Mouse (Mus musculus) left cerebral cortex, postnatal 25 days (tissue): ENCODE measurements around the gene Gsk3a. TPM values are rescaled to one million over a fixed set of nuclear protein-coding genes. Genes with fewer than 3 reads are reported as not detected.
A peak's percentile ranks its signal among the peaks of the same experiment; 100 is the strongest.

Source experiments
- DNase-seq, 2 experiments: peaks; one replicate each; pipeline ENCODE4 v3.0.0; 2022; ENCODE audit warnings: low spot score in 2 of 2, mixed read lengths in 1 of 2
- intact Hi-C: fragments of 180-260 bp; cut with DNase I; formaldehyde crosslinking; loops from one replicate; pipeline ENCODE4 v1.15.1; 2025
- total RNA-seq, 2 experiments: library from RNA; stranded (reverse); gene quantifications; 2 replicates each; pipeline ENCODE4 v1.2.3; 2021

Gene Gsk3a
- total RNA-seq, 2 experiments from 2014 or later: 213 to 224 TPM

DNA sequence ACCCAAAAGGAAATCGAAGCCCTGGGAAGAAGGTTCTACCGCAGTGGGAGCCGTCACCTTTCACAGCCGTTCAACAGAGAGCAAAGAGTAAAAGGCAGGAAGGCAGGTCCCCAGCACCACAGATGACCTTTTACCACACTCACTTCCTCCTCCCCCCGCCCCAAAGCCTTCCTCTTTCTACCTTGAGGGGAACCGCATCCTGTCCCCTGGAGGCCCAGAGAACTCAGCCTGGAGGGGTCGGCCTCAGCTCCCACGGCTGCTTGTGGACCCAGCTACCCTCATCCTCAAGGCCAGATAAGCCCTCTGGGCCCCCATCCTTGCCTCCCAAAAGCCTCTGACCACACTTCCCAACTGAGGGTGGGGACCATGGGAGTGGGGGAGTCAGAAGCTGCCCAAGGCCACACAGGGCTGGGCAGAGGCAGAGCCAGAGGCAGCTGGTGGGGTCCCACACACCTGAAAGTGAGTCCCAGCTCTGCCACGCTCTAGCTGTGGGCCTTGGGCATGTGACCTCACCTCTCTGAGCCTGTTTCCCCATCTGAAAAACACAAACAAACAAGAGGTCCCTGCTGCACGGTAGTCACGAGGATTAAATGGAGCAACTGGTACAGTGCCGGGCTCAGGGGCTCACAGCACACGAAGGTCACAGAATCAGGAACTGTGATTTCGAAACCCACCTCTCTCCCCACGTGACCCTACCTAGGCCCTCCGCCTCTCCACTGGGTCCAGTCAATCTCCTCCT lies 32.1 kb downstream of the Gsk3a start:
- intact Hi-C loops: no loop called here
- no peak for DNase-seq

DNA sequence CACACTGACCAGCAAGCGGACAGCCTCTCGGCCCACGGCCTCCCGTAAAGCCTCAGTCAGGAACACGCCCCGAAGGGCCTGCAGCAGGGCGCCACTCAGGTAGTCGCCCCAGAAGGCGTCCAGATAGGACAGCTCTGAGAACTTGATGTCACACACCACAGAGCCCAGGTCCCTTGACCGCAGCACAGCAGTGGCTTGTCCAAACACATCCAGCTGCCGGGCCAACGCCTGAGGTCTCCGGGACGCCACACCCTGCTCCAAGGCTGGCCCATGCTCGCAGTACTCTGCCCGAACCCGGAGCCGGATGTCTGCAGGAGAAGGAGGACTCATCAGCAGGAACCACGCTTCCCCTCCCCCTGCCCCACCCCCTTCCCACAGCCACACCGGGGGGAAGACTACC lies 34.0 kb downstream of the Gsk3a start:
- intact Hi-C loops: no loop called here

DNA sequence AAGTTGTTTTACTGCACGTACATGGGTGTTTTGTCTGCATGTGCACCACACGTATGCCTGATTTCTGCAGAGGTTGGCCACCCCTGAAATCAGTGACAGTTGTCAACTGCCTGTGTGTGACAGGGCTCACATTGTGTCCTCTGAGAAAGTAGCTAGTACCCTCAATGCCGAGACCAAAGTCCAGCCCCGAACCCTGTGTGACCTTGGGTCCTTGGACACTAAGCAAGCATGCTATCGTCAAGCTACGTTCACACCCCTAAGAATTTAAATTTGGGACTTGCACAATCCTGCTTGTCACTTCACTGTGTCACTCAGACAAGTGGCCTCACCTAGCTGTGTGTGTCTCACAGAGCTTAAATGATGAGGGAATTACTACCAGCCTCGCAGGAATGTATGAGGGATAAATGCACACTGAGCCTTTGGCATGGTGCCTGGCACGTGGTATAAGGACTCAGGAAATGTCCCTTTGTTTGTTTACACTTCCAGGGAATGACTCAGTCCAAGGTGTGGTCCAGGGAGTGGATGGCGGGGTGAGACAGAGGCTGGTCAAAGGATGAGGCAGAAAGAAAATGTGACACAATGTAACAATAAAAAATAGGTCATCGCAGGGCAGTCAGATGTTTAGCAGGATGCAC lies 40.1 kb downstream of the Gsk3a start:
- intact Hi-C loops: no loop called here

More for the DNA sequence above, 34.0 kb downstream of the Gsk3a start:
- no peak for DNase-seq

DNA sequence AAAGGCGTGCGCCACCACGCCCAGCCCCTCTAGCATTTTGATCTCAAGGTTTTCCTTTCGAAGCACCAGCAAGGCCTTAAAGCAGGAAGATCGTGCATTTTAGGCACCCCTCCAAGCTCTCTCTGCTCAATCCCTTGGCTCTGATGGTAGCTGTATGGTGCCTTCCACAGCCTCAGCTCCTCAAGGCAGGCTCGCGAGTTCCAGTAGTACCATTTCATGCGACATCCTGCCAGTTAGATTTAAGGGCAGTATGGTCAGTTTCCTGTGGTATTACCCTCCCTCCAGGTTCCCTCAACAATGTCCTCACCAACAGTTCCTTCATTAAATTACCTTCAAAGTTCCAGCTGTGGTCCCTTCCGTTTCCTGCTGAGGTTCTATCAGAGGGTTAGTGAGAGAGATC lies 41.5 kb downstream of the Gsk3a start:
- intact Hi-C loops: no loop called here
- DNase-seq: no peak

More for the DNA sequence above, 40.1 kb downstream of the Gsk3a start:
- DNase-seq: no peak

DNA sequence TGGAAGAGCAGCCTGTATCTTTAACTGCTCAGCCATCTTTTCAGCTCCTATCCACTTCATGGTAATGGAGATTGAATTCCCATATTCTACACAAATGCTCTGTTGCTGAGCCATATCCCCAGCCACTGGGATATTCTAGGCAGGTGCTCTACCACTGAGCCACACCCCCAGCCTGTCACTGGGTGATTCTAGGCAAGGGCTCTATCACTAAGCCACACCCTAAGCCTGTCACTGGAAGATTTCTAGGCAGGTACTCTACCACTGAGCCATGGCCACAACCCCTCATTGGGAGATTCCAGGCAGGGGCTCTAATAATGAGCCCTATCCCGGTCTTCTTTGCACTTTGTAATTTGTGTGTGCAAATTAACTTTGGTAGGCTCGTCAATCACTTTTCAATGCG lies 42.5 kb downstream of the Gsk3a start:
- intact Hi-C loops: no loop called here
- DNase-seq: no peak

DNA sequence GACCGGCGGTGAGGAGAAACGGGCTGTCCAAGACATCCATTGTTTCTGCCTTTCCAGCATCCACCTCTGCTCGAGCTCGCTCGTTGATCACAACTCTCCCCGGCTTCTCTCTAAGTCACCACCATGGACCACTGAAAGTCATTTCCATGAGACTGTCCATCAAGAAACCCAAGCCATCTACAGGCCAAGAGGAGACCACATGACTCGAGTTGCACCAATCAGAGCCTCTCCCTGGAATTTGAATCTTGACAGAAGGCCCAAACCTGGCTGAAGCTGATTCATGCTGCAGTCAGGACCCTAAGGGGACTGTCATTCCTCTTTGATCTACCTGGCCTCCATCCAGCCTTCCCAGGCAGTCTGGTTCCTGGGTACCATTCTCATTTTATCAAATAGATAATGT lies 45.5 kb downstream of the Gsk3a start:
- intact Hi-C loops: no loop called here
- no peak for DNase-seq

DNA sequence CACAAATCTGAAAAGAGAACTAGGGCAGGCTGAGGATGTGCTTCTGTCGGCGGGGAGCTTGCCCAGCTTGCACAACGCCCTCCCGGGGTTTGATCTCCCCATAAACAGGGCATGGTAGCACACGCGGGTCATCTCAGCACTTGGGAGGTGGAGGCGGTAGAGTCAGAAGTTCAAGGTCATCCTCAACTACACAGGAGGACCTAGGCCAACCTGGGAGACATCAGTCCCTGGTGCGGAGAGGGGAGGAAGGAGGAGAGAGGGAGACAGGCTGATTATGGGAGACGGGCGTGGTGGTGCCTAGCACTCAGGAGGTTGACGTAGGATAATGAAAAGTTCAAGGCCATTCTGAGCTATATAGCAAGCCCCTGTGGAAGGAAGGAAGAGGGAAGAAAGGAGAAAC lies 46.8 kb downstream of the Gsk3a start:
- no peak for DNase-seq
- intact Hi-C loops: no loop called here

DNA sequence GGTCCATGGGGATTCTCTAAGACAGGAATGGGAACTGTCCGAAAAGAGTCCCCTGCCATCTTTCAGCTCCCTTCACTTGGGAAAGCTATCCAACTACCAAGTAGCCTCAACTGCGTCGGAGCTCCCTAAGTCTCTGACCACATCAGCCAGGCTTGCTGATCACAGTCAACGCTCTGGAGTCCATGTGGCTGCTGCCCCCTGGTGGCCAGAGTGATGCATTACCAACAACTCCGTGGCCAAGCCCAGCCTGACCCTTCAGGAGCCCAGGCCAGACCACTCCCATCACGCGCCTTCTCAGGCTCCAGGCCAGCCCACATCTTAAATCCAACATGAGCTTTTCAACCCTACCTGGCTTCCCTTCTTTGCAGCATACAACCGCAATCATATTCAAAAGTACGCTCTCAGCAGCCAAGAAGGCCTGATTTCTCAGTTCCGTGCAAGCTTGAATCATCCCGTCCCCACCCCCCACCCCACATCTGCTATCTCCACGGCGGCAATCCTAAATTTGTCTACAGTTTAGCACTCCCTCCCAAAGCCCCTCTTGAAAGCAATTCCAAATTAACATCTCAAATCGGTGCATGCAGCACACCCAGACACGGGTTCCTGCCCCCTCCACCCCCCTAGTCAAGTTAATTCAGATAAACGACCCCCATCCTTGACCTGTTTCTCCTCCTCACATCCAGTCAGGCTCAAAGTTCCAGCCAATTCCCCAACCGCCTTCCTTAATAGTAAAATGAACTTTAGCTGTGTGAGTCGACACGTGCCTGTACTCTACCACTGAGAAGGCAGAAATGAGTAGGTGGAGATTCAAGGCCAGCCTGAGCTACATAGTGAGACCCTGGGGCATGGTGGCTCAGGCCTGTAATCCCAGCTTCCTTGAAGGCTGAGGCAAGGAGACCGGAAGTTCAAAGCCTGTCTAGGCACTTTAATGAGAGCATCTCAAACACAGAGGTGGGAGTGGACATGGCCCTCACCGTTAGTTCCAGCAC lies 49.7 kb downstream of the Gsk3a start:
- peak; percentile 87 to 90 for DNase-seq
- intact Hi-C loops: loop anchor here (1.0 to 2.0 kb wide), 2 partner anchors 31 to 55 kb away; no protein-coding TSS in a partner anchor

DNA sequence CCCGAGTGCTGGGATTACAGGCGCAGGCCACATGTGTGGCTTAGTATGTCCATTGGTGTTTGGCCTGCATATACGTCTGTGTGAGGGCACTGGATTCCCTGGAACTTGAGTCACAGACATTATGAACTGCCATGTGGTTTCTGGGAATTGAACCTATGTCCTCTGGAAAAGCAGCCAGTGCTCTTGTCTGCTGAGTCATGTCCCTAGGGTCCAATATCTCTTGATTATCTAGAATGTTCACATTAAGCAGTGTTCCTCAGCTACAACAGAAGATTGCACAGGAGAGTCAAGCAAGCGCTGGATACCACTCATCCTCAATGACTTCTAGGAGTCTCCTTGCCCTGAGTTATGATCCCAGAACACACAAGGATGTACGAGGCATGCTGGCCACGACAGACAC lies 53.6 kb downstream of the Gsk3a start:
- DNase-seq: no peak
- intact Hi-C loops: no loop called here

DNA sequence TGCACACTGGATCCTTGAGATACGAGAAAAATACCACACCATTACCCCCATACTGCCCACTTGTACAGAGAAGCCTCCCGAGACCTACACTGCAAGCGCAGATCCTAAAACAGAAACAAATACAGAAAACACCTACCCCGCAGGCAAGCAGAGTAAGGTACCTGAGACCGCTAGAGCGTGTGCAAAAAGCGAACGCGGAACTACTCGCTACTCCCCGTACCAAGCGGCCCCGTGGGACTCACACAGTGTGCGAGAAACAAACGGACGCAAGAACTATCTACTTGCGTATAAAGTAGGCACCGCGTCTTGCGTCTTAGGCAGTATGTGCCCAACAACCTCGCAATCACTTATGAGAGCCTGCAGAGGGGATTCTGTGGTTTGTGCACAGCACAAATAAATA lies 55.8 kb downstream of the Gsk3a start:
- DNase-seq: peak in 1 of 2 experiments; percentile 21
- intact Hi-C loops: no loop called here

DNA sequence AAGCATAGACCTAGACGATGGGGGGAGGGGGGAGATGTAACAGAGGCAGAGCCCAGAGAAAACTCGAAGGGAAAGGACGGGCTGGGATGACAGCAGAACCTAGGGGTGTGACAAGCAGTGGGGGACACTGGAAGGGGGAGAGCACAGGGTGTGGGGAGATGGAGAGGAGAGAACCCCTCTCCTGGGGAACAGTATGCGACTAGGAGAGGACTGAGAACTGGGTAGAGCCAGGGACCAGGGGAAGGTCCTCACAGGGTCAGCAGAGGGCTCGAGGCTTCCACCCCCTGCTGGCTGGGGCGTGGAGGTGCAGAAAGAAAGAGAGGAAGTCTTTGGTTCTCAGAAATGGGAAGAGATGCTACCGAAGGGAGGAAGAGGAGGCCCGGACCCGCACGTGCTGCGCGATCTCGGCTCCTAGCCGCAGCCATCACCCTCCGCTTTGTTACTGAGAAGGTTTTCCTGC lies 56.3 kb downstream of the Gsk3a start:
- DNase-seq: no peak
- intact Hi-C loops: no loop called here

DNA sequence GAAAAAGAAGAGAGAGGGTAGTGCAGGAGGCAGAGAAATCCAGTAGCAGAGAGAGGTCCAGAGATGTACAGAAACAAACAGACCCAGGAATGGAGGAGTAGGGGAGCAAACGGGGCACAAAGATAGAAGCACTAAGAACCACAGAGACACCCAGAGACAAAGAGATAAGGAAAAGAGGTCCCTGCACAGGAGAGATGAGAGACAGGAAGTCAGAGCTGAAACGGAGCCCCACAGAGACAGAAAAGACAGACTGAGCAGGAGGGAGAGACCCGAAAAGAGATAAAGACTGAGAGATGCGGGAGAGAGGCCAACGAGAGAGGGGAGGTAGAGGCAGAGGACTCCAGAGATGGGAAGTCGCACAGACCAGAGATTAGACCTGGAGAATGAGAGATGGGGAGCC lies 57.1 kb downstream of the Gsk3a start:
- DNase-seq: no peak
- intact Hi-C loops: no loop called here

DNA sequence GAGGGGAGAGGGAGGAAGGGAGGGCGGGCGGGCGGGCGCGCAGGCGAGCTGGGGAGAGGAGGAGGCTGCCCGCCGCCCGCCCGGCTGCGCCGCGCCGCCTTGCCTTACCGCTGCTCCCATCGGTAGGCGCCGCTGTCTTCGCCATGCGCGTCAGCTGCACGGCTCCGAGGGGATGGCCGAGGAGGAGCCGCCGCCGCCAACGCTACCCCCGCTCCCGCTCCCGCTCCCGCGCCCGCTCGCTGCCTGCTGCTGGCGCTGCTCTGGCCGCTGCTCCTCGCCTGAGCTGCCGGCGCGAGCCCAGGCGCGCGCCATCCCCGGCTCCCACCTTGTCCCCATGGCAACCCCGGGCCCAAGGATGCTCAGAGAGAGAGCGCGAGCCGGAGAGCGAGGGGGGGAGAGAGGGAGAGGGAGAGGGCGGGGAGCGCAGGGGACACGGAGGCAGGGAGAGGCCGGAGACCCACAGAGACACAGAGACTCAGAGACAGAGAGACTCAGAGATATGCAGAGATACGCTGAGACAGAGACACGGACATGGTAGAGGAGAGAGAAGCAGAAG lies 58.0 kb downstream of the Gsk3a start, which contains the start of gene Pou2f2:
TSS of gene Pou2f2 (minus strand) at position 121 of the 556 bp plus-strand sequence.
- intact Hi-C loops: no loop called here
- peak; percentile 90 to 92 for DNase-seq

DNA sequence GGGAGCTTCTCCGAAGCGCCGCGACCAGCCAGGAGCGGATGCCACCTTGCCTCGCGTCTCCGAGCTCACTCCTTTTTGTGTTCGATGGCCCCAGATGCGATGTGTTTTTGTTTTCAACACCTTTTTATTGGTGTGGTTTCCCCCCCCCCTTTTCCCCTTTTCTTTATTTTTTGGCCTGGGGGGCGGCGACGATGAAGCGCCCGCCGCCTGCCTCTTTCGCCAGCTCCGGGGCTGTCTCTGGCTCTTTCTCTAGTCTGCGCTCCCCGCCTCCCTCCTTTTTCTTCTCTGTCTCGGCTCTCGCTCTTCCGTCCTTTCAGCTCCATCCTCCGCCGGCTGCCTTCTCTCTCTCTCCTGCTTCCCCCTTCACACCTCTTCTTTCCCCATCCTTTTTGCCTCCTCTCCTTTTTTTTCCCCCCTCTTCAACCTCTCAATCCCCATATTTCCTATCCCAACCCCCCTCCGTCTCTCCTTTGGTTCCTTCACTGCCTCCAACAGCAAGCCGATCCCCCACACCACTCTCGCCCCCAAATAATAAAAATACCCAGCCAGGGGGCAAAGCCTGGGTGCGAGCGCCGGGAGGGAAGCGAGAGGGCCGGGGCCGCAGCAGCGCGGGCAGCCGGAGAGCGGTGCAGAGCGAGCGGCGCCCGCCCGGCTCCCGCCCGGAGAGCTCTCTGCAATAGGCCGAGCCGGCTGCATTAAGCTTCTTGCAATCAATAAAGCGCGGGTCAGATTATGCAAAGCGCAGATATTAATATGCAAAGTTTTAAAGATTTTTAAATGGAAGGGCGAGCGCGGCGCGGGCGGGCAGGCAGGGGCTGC lies 58.7 kb downstream of the Gsk3a start:
- intact Hi-C loops: no loop called here
- DNase-seq: peak; percentile 39 to 69

DNA sequence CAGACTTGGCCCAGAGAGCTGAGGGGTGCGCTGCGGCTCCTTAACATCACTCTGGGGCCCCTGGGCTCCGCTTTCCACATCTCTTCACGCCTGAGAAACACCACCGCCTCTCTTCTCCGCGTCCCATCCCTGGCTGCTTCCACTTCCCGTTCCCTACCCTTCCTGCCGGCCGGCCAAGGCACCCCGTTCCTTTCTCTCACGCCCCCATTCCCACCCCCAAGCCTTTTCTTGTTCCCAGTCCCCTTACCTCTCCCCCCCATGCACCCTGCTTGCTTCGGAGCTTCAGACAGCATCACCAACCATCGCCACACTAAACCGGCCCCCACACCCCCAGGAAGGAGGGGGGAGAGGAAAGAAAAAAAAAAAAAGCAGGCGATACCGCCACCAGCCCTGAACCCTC lies 59.3 kb downstream of the Gsk3a start:
- peak; percentile 16 to 55 for DNase-seq
- intact Hi-C loops: no loop called here
